Mouse (Mus musculus): ENCODE data around the gene Cactin. TPM values are rescaled to one million over a fixed set of nuclear protein-coding genes. Genes with fewer than 3 reads are reported as not detected.

Gene Cactin
- polyA plus RNA-seq (2014; fragmentation: Nextera tagmentation; extraction: Ambion mirVana), result 49.9 and 51.9 TPM in 2 replicates

DNA sequence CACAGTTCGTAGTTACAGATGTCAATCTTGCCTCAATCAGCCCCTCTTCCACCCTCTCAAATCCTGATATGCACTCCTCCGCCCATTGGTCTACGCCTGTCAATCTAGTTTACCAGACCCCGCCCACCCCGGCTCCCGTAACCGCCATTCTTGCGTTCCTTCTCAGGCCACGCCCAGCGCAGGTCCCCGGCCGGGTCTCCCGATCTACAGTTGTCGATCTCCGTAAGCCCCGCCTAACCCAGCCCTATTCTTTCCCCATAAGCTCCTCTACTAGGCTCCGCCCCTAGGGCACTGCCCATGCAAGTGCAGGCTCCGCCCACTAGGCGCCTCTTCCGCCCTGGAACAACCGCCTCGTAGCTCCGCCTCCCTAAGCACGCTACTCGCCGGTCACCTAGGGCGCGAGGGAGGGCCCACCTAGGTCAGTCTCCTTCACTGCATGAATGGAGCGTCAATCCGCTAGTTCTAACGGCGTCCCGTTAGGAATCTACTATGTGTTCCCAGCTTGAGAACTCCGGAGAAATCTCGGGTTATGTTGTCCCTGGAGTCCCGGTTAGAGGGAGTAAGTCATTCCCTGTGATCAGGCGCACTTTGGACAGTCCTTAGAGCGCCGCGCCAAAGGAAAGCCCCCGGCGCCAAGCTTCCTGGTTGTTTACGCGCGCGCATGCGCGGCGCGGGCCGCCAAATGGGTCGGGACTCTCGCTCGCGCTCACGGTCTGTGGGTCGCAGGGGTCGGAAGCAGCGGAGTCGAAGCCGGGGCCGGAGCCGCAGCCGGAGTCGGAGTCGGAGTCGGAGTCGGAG lies at the start of gene Cactin:
Gene Cactin, plus strand, starts transcription at position 554 of the 798 bp plus-strand sequence.
- Histone ChIP-seq H3K9ac (ENCODE audit: low read depth, low read length) (peak within 1 kb of the TSS; percentile 88), H3K27me3 (replicated peaks; ENCODE audit: control insufficient read depth, insufficient read depth, low read length) (no peaks in the 10 kb centered on the region), H3K36me3 (ENCODE audit: control insufficient read depth, insufficient read depth, low read length) (peaks cover 41% of the 10 kb centered on the region), H3K4me1 (replicated peaks; ENCODE audit: control insufficient read depth, insufficient read depth, low read length) (peaks cover 34% of the 10 kb centered on the region), H3K4me2 (peak within 1 kb of the TSS; percentile 96), H3K4me3 (ENCODE audit: low read depth, low read length) (peak within 1 kb of the TSS; percentile 97), H3K27ac (ENCODE audit: low read depth, low read length) (peak within 1 kb of the TSS; percentile 78), H3K9me3 (ENCODE audit: control insufficient read depth, low read length) (no peaks in the 10 kb centered on the region)
- peak; percentile 88 for ATAC-seq (replicated peaks; ENCODE audit: low FRiP score)
- peak; percentile 98 for DNase-seq (ENCODE audit: low spot score)
- WGBS, result under 1% methylated on average over 68 of the region's 68 CpGs

DNA sequence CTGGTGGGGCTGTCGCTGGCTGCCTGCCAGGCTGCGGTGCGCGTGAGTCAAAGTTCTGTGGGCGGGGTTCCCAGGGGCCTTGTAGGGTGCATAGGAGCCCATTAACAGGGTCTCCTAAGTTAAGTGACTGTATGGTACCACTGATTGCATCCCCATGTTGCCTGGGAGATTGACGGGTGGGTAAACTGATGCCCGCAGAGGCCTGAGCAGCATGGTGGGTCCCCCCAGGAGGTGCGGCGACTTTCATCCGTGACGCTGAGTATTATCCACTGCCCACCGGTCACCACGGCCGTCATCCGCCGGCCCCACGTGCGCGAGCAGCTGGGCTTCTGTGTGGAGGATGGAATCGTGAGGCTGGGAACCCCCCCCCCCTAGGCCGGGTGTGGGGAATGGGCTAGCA lies 48.5 kb upstream of the Cactin start:
- Histone ChIP-seq H3K36me3 (ENCODE audit: control insufficient read depth, insufficient read depth, low read length) (peaks cover 26% of the 10 kb centered on the region), H3K9ac (ENCODE audit: low read depth, low read length) (no peak overlapping the region), H3K4me2 (no peak overlapping the region), H3K27ac (ENCODE audit: low read depth, low read length) (no peak overlapping the region), H3K9me3 (ENCODE audit: control insufficient read depth, low read length) (no peaks in the 10 kb centered on the region), H3K27me3 (replicated peaks; ENCODE audit: control insufficient read depth, insufficient read depth, low read length) (no peaks in the 10 kb centered on the region), H3K4me1 (replicated peaks; ENCODE audit: control insufficient read depth, insufficient read depth, low read length) (peaks cover 5% of the 10 kb centered on the region; the same call in 1 of the 2 replicates), H3K4me3 (ENCODE audit: low read depth, low read length) (no peak overlapping the region)
- no peak for DNase-seq (ENCODE audit: low spot score)
- WGBS, result 92% methylated on average over 21 of the region's 21 CpGs
- ATAC-seq (replicated peaks; ENCODE audit: low FRiP score), result no peak

DNA sequence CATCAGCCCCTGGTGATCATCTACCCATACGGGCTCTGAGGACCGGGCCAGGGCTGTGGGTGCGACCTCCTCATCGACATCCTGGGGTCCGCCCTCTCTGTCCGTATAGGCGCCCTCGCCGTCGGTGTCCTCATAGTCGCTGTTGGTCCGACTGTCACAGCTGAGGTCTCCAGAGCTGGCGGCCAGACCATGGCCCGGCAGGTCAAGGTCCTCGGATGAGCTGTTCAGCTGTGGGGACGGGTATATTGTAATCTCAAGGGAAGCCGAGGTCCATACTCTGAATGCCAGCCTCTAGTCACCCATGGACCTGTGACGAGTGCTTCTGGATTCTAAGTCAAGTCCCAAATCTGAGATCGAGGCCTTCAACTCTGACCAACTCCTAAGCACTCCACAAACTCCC lies 47.1 kb upstream of the Cactin start:
- Histone ChIP-seq H3K27ac (ENCODE audit: low read depth, low read length) (no peak overlapping the region), H3K9ac (ENCODE audit: low read depth, low read length) (no peak overlapping the region), H3K4me2 (no peak overlapping the region), H3K9me3 (ENCODE audit: control insufficient read depth, low read length) (no peaks in the 10 kb centered on the region), H3K36me3 (ENCODE audit: control insufficient read depth, insufficient read depth, low read length) (peaks cover 26% of the 10 kb centered on the region), H3K27me3 (replicated peaks; ENCODE audit: control insufficient read depth, insufficient read depth, low read length) (peaks cover 4% of the 10 kb centered on the region; the same call in 1 of the 2 replicates), H3K4me3 (ENCODE audit: low read depth, low read length) (no peak overlapping the region), H3K4me1 (replicated peaks; ENCODE audit: control insufficient read depth, insufficient read depth, low read length) (peaks cover 2% of the 10 kb centered on the region; the same call in 1 of the 2 replicates)
- ATAC-seq (replicated peaks; ENCODE audit: low FRiP score) (no peak), DNase-seq (ENCODE audit: low spot score) (no peak)
- WGBS, result 91% methylated on average over 19 of the region's 19 CpGs

DNA sequence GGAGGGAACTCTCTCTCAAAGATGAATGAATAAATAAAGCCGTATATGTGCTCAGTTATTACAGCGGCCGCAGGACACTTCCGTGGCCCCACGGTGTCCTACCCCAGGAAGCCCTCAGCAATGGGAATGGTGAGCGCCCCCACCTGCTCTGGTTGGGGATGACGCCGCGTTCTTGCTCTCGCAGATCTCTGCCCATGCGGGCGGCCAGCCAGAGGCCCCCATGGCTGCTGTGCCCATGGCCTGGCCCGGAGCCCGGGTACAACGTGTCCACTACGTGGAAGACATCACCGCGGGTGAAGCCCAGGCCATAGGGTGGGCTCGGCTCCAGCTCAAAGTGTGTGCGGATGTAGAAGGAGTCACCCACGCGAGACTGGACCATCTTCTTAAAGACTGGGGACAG lies 43.2 kb upstream of the Cactin start:
- Histone ChIP-seq H3K4me1 (replicated peaks; ENCODE audit: control insufficient read depth, insufficient read depth, low read length) (no peaks in the 10 kb centered on the region; the same call in 1 of the 2 replicates), H3K4me3 (ENCODE audit: low read depth, low read length) (no peak overlapping the region), H3K27me3 (replicated peaks; ENCODE audit: control insufficient read depth, insufficient read depth, low read length) (peaks cover 37% of the 10 kb centered on the region), H3K9me3 (ENCODE audit: control insufficient read depth, low read length) (no peaks in the 10 kb centered on the region), H3K36me3 (ENCODE audit: control insufficient read depth, insufficient read depth, low read length) (peaks cover 2% of the 10 kb centered on the region; the same call in 1 of the 2 replicates), H3K4me2 (no peak overlapping the region), H3K9ac (ENCODE audit: low read depth, low read length) (no peak overlapping the region), H3K27ac (ENCODE audit: low read depth, low read length) (no peak overlapping the region)
- DNase-seq (ENCODE audit: low spot score) (no peak), ATAC-seq (replicated peaks; ENCODE audit: low FRiP score) (no peak)
- 63% methylated on average over 22 of the region's 22 CpGs for WGBS

DNA sequence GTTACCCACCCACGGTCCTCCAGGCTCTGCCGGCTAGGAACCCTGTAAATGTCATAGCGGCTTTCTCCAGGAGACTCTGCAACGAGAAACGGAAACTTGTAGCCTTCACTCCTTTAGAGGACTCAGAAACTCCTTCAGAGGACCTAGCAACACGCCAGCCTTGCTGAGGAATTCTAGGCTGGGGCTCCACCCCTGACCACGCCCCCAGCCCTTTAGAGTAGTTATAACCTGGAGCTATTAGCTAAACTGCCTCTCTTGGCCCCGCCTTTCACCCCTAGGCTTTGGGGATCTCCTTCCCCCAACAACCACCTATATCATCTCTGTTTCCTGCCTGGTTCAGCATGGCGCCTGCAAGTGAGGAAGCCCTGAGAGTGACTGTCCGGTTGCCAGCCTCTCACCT lies 41.4 kb upstream of the Cactin start:
- WGBS, result 26% methylated on average over 10 of the region's 10 CpGs
- H3K4me2 ChIP-seq, result no peak overlapping the region
- no peaks in the 10 kb centered on the region for H3K9me3 ChIP-seq (ENCODE audit: control insufficient read depth, low read length)
- no peak overlapping the region for H3K9ac ChIP-seq (ENCODE audit: low read depth, low read length)
- no peak for ATAC-seq (replicated peaks; ENCODE audit: low FRiP score)
- no peak overlapping the region for H3K27ac ChIP-seq (ENCODE audit: low read depth, low read length)
- no peak for DNase-seq (ENCODE audit: low spot score)
- H3K36me3 ChIP-seq (ENCODE audit: control insufficient read depth, insufficient read depth, low read length), result no peaks in the 10 kb centered on the region
- peaks cover 55% of the 10 kb centered on the region for H3K27me3 ChIP-seq (replicated peaks; ENCODE audit: control insufficient read depth, insufficient read depth, low read length)
- no peaks in the 10 kb centered on the region; the same call in 1 of the 2 replicates for H3K4me1 ChIP-seq (replicated peaks; ENCODE audit: control insufficient read depth, insufficient read depth, low read length)
- H3K4me3 ChIP-seq (ENCODE audit: low read depth, low read length), result no peak overlapping the region

DNA sequence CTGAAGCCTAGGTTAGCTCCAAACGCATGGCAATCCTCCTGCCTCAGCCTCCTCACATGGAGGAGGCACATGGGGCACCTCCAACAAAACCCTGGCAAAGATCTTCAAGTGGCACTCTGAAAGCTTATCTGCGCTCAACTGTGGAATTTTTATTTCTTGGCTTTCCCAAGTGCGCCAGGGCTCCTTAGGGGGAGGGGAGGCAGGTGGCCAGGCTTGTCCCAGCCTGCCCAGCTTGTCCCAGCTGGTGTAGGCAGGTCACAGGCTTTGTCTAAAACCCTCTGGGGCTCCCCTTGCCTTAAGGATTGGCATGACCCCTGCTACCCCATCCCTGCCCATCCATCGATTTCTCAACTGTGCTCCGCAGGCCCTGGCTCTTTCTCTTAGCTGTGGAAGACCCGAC lies 36.7 kb upstream of the Cactin start:
- H3K9ac ChIP-seq (ENCODE audit: low read depth, low read length), result no peak overlapping the region
- no peaks in the 10 kb centered on the region for H3K9me3 ChIP-seq (ENCODE audit: control insufficient read depth, low read length)
- no peak overlapping the region for H3K27ac ChIP-seq (ENCODE audit: low read depth, low read length)
- H3K4me1 ChIP-seq (replicated peaks; ENCODE audit: control insufficient read depth, insufficient read depth, low read length), result peaks cover 15% of the 10 kb centered on the region
- WGBS, result 43% methylated on average over 6 of the region's 6 CpGs
- no peak overlapping the region for H3K4me2 ChIP-seq
- no peak for ATAC-seq (replicated peaks; ENCODE audit: low FRiP score)
- no peak for DNase-seq (ENCODE audit: low spot score)
- peaks cover 57% of the 10 kb centered on the region for H3K27me3 ChIP-seq (replicated peaks; ENCODE audit: control insufficient read depth, insufficient read depth, low read length)
- H3K36me3 ChIP-seq (ENCODE audit: control insufficient read depth, insufficient read depth, low read length), result no peaks in the 10 kb centered on the region
- no peak overlapping the region for H3K4me3 ChIP-seq (ENCODE audit: low read depth, low read length)

DNA sequence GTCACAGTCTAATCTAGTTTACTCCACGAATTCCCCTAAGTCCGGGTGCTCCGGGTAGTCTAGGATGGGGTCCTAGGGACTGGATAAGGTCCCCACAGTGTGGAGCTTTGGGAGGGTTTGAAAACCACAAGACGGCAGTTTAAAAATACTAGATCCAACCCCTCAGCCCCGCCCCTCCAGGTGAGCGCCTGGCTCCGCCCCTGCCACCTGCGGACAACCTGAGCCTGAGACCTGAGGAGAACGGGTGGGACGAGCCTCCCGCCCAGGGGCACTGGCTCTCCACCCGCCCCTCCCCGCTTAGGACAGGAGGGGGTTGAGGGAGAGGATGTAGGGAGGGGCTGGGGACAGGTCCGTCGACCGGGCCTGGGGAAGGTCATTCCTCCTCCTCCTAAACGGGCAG lies 36.2 kb upstream of the Cactin start:
- Histone ChIP-seq H3K9ac (ENCODE audit: low read depth, low read length) (no peak overlapping the region), H3K36me3 (ENCODE audit: control insufficient read depth, insufficient read depth, low read length) (no peaks in the 10 kb centered on the region), H3K4me2 (peak overlapping the region; percentile 63), H3K27me3 (replicated peaks; ENCODE audit: control insufficient read depth, insufficient read depth, low read length) (peaks cover 53% of the 10 kb centered on the region), H3K4me1 (replicated peaks; ENCODE audit: control insufficient read depth, insufficient read depth, low read length) (peaks cover 15% of the 10 kb centered on the region), H3K4me3 (ENCODE audit: low read depth, low read length) (no peak overlapping the region), H3K9me3 (ENCODE audit: control insufficient read depth, low read length) (no peaks in the 10 kb centered on the region), H3K27ac (ENCODE audit: low read depth, low read length) (no peak overlapping the region)
- ATAC-seq (replicated peaks; ENCODE audit: low FRiP score) (no peak), DNase-seq (ENCODE audit: low spot score) (no peak)
- 10% methylated on average over 17 of the region's 17 CpGs for WGBS

DNA sequence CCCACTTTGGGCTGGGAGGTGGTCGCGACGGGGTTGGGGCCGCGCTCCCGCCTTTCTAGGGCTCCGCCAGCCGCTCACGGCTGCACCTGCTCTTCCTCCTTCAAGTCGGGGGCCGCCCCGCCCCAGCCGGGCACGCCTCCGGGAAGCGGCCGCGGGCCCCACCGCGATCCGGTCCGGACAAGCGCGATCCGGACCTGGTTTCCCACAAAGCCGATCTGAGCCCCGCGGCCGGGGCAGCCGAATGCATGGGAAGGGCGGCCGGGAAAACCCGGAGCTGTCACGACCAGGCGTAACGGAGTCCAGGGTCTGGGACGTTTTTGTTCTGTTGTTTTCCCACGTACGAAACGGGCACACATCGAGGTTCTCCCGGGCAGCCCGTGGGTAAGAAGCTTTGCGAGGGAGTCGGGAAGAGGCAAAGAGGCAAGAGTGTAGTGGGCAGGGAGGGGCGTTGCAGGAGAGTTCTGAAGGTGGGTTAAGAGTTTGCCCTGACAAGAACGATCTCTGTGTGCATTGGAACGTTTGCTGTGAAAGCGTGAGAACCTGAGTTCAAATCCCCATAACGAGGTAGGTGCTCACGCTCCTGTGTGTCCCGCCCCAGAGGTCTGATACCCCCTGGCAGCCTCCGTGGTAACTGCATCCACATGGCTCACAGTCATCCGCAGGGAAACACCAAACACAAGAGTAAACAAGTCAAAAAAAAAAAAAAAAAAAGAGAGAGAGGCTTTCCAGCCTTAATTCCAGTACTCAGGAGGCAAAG lies 35.0 kb upstream of the Cactin start:
- no peak overlapping the region for H3K27ac ChIP-seq (ENCODE audit: low read depth, low read length)

More for the DNA sequence above, 35.0 kb upstream of the Cactin start:
- peak; percentile 92 for DNase-seq (ENCODE audit: low spot score)
- no peaks in the 10 kb centered on the region for H3K9me3 ChIP-seq (ENCODE audit: control insufficient read depth, low read length)
- peak overlapping the region; percentile 48 for H3K4me3 ChIP-seq (ENCODE audit: low read depth, low read length)
- peak overlapping the region; percentile 63 for H3K4me2 ChIP-seq
- peak overlapping the region; percentile 58 for H3K9ac ChIP-seq (ENCODE audit: low read depth, low read length)
- peaks cover 50% of the 10 kb centered on the region for H3K27me3 ChIP-seq (replicated peaks; ENCODE audit: control insufficient read depth, insufficient read depth, low read length)
- ATAC-seq (replicated peaks; ENCODE audit: low FRiP score), result peak; percentile 79
- peaks cover 17% of the 10 kb centered on the region for H3K4me1 ChIP-seq (replicated peaks; ENCODE audit: control insufficient read depth, insufficient read depth, low read length)
- WGBS, result 2% methylated on average over 54 of the region's 54 CpGs
- no peaks in the 10 kb centered on the region for H3K36me3 ChIP-seq (ENCODE audit: control insufficient read depth, insufficient read depth, low read length)
